Mouse (Mus musculus): ENCODE data around the gene Aoah. TPM values are rescaled to one million over a fixed set of nuclear protein-coding genes. Genes with fewer than 3 reads are reported as not detected.

Gene Aoah
- 0.27 and 0.47 TPM in 2 replicates for polyA plus RNA-seq (2012; rRNA removed; ENCODE audit: low replicate concordance)

DNA sequence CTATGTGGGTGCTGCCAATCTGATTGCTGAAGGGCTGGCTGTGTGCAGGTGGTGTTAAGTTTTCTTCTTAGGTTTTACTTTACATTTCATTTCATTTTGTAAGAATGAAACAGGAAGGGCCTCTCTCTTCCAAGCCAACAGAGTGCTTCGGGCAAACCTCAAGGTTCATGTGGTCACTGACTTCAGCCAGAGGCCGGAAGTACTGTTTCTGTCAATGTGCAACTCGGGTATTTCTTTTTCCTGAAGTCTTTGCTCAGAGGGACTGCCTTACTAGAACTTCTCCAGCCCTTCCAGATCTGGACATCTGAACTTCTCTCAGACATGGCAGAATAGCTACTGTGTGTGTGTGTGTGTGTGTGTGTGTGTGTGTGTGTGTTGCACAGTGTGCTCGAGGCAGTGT lies at the start of gene Aoah:
TSS of gene Aoah (plus strand) at position 213 of the 400 bp plus-strand sequence.

DNA sequence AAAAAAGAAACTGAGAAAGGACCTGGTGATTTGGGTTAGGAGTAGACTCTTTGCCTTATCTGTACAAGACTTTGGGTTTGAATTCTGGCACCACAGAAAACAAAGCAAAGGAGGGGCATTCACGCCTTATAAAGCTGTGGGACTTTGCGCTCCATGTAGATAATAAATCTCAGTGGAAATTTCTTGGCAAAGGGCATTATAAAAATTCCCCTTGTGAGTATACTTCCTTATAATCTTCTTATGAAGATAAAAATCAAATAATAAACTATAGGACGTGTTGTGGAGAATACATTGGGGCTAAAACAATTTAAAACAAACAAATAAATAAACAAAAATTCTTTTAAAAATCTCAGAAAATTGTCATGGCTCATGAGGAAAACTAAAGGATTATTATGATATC lies 280.9 kb downstream of the Aoah start, which contains the start of gene Olfr1370:
TSS of gene Olfr1370 (minus strand) at position 101 of the 400 bp plus-strand sequence.

